Mouse (Mus musculus) E14TG2a.4 (cell line): ENCODE measurements around the gene Vcam1.

Source experiments
- H3K27me3 ChIP-seq: 2 replicates; pipeline ENCODE4 v1.6.1; 2014; ENCODE audit warnings: low read length, control low read depth; ENCODE audit not compliant: insufficient read depth
- H3K36me3 ChIP-seq: 2 replicates; pipeline ENCODE4 v1.6.1; 2014; ENCODE audit warnings: low read length, control low read depth; ENCODE audit not compliant: insufficient read depth
- H3K4me1 ChIP-seq: replicated peaks from 2 replicates; pipeline ENCODE4 v1.6.1; 2014; ENCODE audit warnings: low read depth, low read length, control low read depth
- H3K4me3 ChIP-seq: replicated peaks from 2 replicates; pipeline ENCODE4 v1.5.1; 2014; ENCODE audit warnings: mild to moderate bottlenecking, low read length
- H3K9me3 ChIP-seq: 2 replicates; pipeline ENCODE4 v1.6.1; 2014; ENCODE audit warnings: low read length, control low read depth
- CTCF ChIP-seq: conservative IDR thresholded peaks from 2 replicates; pipeline ENCODE4 v1.5.1; 2014; ENCODE audit warnings: low read length
- NANOG ChIP-seq: IDR thresholded peaks from 2 replicates; pipeline ENCODE4 v1.6.1; 2014; ENCODE audit warnings: borderline replicate concordance, low read length, mixed read lengths
- POU5F1 ChIP-seq: IDR thresholded peaks from 2 replicates; pipeline ENCODE4 v1.6.1; 2014; ENCODE audit warnings: low read length, borderline replicate concordance

Gene Vcam1

GRCm38 (mm10) chr3:116129841-116130595 lies 530 bp upstream of the Vcam1 start:
- no peaks in the 10 kb centered on the region for H3K9me3 ChIP-seq
- 0 out of 2 replicates have a peak, but pooled peaks cover 2% of the 10 kb centered on the region for H3K27me3 ChIP-seq
- TF ChIP-seq POU5F1 (no peak), CTCF (no peak), NANOG (no peak)
- H3K4me3 ChIP-seq: no peak overlapping the region
- no peaks in the 10 kb centered on the region for H3K4me1 ChIP-seq
- no peaks in the 10 kb centered on the region for H3K36me3 ChIP-seq

GRCm38 (mm10) chr3:116128311-116129204 lies 930 bp downstream of the Vcam1 start:
- H3K4me1 ChIP-seq: no peaks in the 10 kb centered on the region
- H3K9me3 ChIP-seq: no peaks in the 10 kb centered on the region
- 0 out of 2 replicates have a peak, but pooled peaks cover 2% of the 10 kb centered on the region for H3K27me3 ChIP-seq
- no peaks in the 10 kb centered on the region for H3K36me3 ChIP-seq
- no peak for TF ChIP-seq NANOG
- no peak for TF ChIP-seq POU5F1
- no peak for TF ChIP-seq CTCF
- H3K4me3 ChIP-seq: no peak overlapping the region

GRCm38 (mm10) chr3:116127836-116128235 lies 1.7 kb downstream of the Vcam1 start:
- 0 out of 2 replicates have a peak, but pooled peaks cover 2% of the 10 kb centered on the region for H3K27me3 ChIP-seq
- no peak overlapping the region for H3K4me3 ChIP-seq
- no peak for TF ChIP-seq NANOG
- no peak for TF ChIP-seq POU5F1
- no peak for TF ChIP-seq CTCF
- H3K4me1 ChIP-seq: no peaks in the 10 kb centered on the region
- no peaks in the 10 kb centered on the region for H3K9me3 ChIP-seq
- H3K36me3 ChIP-seq: no peaks in the 10 kb centered on the region

- H3K4me3 ChIP-seq: no peak overlapping the region
- TF ChIP-seq NANOG (no peak), CTCF (no peak), POU5F1 (no peak)
- no peaks in the 10 kb centered on the region for H3K9me3 ChIP-seq
- no peaks in the 10 kb centered on the region for H3K36me3 ChIP-seq
- H3K4me1 ChIP-seq: no peaks in the 10 kb centered on the region
- H3K27me3 ChIP-seq: 0 out of 2 replicates have a peak, but pooled peaks cover 2% of the 10 kb centered on the region
Measured at GRCm38 (mm10) chr3:116127281-116127680, 2.2 kb downstream of the Vcam1 start.

- no peaks in the 10 kb centered on the region for H3K36me3 ChIP-seq
- H3K9me3 ChIP-seq: no peaks in the 10 kb centered on the region
- no peaks in the 10 kb centered on the region for H3K4me1 ChIP-seq
- TF ChIP-seq POU5F1 (no peak), NANOG (no peak), CTCF (no peak)
- H3K27me3 ChIP-seq: 0 out of 2 replicates have a peak, but pooled peaks cover 2% of the 10 kb centered on the region
- H3K4me3 ChIP-seq: no peak overlapping the region
Measured at GRCm38 (mm10) chr3:116126508-116127190, 2.8 kb downstream of the Vcam1 start.

- TF ChIP-seq NANOG: no peak
- no peak for TF ChIP-seq POU5F1
- no peak for TF ChIP-seq CTCF
Measured at GRCm38 (mm10) chr3:116126070-116126469, 3.4 kb downstream of the Vcam1 start.

GRCm38 (mm10) chr3:116123827-116124226 lies 5.7 kb downstream of the Vcam1 start:
- TF ChIP-seq NANOG (no peak), POU5F1 (no peak), CTCF (no peak)
- no peak overlapping the region for H3K4me3 ChIP-seq
- no peaks in the 10 kb centered on the region for H3K4me1 ChIP-seq
- H3K27me3 ChIP-seq: 0 out of 2 replicates have a peak, but pooled peaks cover 2% of the 10 kb centered on the region
- H3K36me3 ChIP-seq: no peaks in the 10 kb centered on the region
- H3K9me3 ChIP-seq: no peaks in the 10 kb centered on the region

More at GRCm38 (mm10) chr3:116126070-116126469, 3.4 kb downstream of the Vcam1 start:
- Histone ChIP-seq H3K4me1 (no peaks in the 10 kb centered on the region), H3K4me3 (no peak overlapping the region), H3K36me3 (no peaks in the 10 kb centered on the region), H3K9me3 (no peaks in the 10 kb centered on the region), H3K27me3 (0 out of 2 replicates have a peak, but pooled peaks cover 2% of the 10 kb centered on the region)

- Histone ChIP-seq H3K27me3 (no peaks in the 10 kb centered on the region), H3K36me3 (no peaks in the 10 kb centered on the region), H3K4me3 (no peak overlapping the region), H3K4me1 (no peaks in the 10 kb centered on the region), H3K9me3 (no peaks in the 10 kb centered on the region)
- no peak for TF ChIP-seq CTCF
- TF ChIP-seq POU5F1: no peak
- no peak for TF ChIP-seq NANOG
Measured at GRCm38 (mm10) chr3:116122696-116123095, 6.8 kb downstream of the Vcam1 start.
